Mouse (Mus musculus): ENCODE measurements around the gene Prtn3. TPM values are rescaled to one million over a fixed set of nuclear protein-coding genes. Genes with fewer than 3 reads are reported as not detected.

The Prtn3 gene
- total and polyA plus RNA-seq, 3 experiments = 0.30 to 0.39 TPM; not detected in 1

DNA sequence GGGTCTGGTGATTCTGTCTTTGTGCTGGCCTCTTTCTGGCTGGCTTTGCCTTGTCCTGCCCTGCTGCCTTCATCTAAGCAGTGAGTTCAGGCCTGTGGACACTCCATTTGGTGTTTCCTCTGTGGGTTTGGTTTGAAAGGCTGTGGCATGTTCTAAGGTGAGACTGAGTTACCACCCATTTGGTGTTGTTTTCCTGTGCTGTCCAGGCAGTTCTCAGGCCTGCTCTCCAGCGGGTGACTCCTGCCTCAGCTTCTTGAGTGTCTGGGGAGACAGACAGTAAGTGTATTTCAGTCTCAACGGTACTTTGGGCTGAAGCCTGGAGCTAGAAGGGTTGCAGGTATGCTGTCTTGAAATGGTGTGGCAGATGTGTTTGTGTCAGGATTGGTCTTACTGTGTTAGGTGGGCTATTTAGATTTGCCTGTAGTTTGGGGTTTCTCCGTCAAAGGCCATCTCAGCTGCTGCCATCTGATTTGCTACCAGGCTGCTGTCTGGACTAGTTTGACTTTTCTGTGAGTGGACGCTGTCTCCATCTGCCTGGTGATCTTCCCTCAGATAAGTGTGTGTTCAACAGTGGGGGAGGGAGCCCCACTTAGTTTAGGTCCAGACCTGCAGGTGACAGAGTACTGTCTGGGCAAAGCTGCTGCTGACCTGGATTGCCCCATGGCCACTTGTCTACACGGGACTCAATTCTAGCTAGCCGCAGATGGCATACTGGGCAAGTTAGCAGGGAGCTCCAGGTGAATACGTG is 17.4 kb upstream of the Prtn3 start:
- peak overlapping the region; percentile 53 for H3K4me2 ChIP-seq (ENCODE audit: insufficient read depth, low read depth, poor library complexity, severe bottlenecking)
- no peak for TF ChIP-seq MAFK (IDR thresholded peaks at IDR 0.05; ENCODE audit: insufficient replicate concordance, low read length)
- TF ChIP-seq MXI1 (IDR thresholded peaks at IDR 0.05; ENCODE audit: low read depth, low read length) = no peak
- no peak for TF ChIP-seq MAZ (IDR thresholded peaks at IDR 0.05; ENCODE audit: low read depth, low read length)
- 0 out of 2 replicates have a peak, but pooled peaks have one; percentile 37 for TF ChIP-seq SIN3A (IDR thresholded peaks at IDR 0.05; ENCODE audit: low read length)
- DNase-seq (ENCODE audit: extremely low read depth) = no peak
- no peaks in the 10 kb centered on the region for H3K9me3 ChIP-seq (replicated peaks; ENCODE audit: low read length)
- H3K36me3 ChIP-seq (replicated peaks in 1 of 2; ENCODE audit: control insufficient read depth in 1 of 2, insufficient read depth in 1 of 2, low read length in 1 of 2) = peaks cover 57 to 61% of the 10 kb centered on the region in 2 experiments
- H3K79me2 ChIP-seq (replicated peaks; ENCODE audit: control insufficient read depth, extremely low read depth, insufficient read depth, poor library complexity, severe bottlenecking) = peaks cover 59% of the 10 kb centered on the region
- H3K27me3 ChIP-seq (replicated peaks) = no peaks in the 10 kb centered on the region
- peak overlapping the region; percentile 99 for H3K9ac ChIP-seq (ENCODE audit: insufficient read depth, low read depth)
- H3K4me1 ChIP-seq (ENCODE audit: control insufficient read depth in 1 of 2, insufficient read depth in 2 of 2) = peaks cover 11 to 36% of the 10 kb centered on the region in 2 experiments
- dilution Hi-C loops (cut with MboI; ENCODE audit: extremely low pct_ligation_motif_present, extremely low pct_unique_long_range_greater_than_20kb, low sequenced_read_pairs) (no loop called here), in situ Hi-C loops (cut with MboI; ENCODE audit: low pct_ligation_motif_present, low pct_unique_long_range_greater_than_20kb, low sequenced_read_pairs) (no loop called here)
- H3K27ac ChIP-seq (ENCODE audit: insufficient read depth, low read depth) = no peak overlapping the region
- H3K4me3 ChIP-seq (replicated peaks in 1 of 3; ENCODE audit: low read depth in 2 of 3, low read length in 2 of 3, poor library complexity in 1 of 3) = peak overlapping the region; percentile 90 to 100 (median 100)

DNA sequence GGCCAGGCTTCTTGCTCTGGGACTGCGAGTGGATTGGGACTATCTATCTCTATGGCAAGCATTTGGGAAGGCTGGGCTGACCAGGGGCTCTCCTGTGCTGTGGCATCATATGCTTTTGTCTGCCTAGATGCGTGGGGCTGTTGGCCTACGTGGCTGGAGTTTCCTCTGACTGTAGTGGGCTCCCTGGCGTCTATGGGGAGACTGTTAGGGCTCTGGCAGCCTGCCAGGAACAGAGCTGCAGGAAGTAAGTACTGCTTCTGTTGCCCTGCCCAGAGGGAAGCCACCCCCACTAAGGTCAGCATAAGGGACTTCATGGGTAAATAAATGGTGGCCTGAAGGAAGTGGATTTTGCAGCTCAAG is 16.8 kb upstream of the Prtn3 start:
- Histone ChIP-seq H3K27ac (ENCODE audit: insufficient read depth, low read depth) (no peak overlapping the region), H3K4me3 (replicated peaks in 1 of 3; ENCODE audit: low read depth in 2 of 3, low read length in 2 of 3, poor library complexity in 1 of 3) (peak overlapping the region in 2 of 3 experiments; percentile 90 to 100), H3K9ac (ENCODE audit: insufficient read depth, low read depth) (no peak overlapping the region; the same call in none of the 2 replicates), H3K36me3 (replicated peaks in 1 of 2; ENCODE audit: control insufficient read depth in 1 of 2, insufficient read depth in 1 of 2, low read length in 1 of 2) (peaks cover 62 to 66% of the 10 kb centered on the region in 2 experiments), H3K4me2 (ENCODE audit: insufficient read depth, low read depth, poor library complexity, severe bottlenecking) (peak overlapping the region; percentile 53), H3K4me1 (ENCODE audit: control insufficient read depth in 1 of 2, insufficient read depth in 2 of 2) (peaks cover 11 to 31% of the 10 kb centered on the region in 2 experiments), H3K27me3 (replicated peaks) (no peaks in the 10 kb centered on the region), H3K79me2 (replicated peaks; ENCODE audit: control insufficient read depth, extremely low read depth, insufficient read depth, poor library complexity, severe bottlenecking) (peaks cover 61% of the 10 kb centered on the region), H3K9me3 (replicated peaks; ENCODE audit: low read length) (no peaks in the 10 kb centered on the region)
- in situ Hi-C loops (cut with MboI; ENCODE audit: low pct_ligation_motif_present, low pct_unique_long_range_greater_than_20kb, low sequenced_read_pairs) = no loop called here
- TF ChIP-seq SIN3A (IDR thresholded peaks at IDR 0.05; ENCODE audit: low read length) (peak; percentile 30; the same call in 1 of the 2 replicates), UBTF (IDR thresholded peaks at IDR 0.05; ENCODE audit: low read depth, low read length) (no peak)
- dilution Hi-C loops (cut with MboI; ENCODE audit: extremely low pct_ligation_motif_present, extremely low pct_unique_long_range_greater_than_20kb, low sequenced_read_pairs) = no loop called here
- DNase-seq (ENCODE audit: extremely low read depth) = no peak

DNA sequence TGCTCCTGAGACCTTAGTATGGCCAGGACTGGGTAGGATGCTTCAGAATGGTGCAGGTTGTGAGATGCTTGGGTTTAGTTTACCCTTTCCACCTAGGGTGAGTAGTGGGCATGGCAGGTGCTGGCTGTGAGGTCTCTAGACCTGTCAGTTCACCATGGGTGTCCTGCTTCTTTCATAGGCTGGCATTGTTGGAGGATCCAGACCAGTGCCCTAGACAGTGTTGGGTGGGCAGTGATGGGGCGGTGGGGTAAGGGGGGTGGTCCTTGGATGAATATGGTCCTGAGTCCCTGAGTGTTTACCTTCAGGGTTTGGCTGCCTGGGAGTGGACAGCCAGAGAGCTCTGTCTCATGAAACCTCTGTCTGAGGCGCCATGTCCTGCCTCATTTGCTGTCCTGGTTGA is 16.4 kb upstream of the Prtn3 start:
- Histone ChIP-seq H3K27ac (ENCODE audit: insufficient read depth, low read depth) (no peak overlapping the region), H3K36me3 (replicated peaks in 1 of 2; ENCODE audit: control insufficient read depth in 1 of 2, insufficient read depth in 1 of 2, low read length in 1 of 2) (peaks cover 67 to 71% of the 10 kb centered on the region in 2 experiments), H3K4me2 (ENCODE audit: insufficient read depth, low read depth, poor library complexity, severe bottlenecking) (peak overlapping the region; percentile 53; the same call in 1 of the 2 replicates), H3K4me1 (ENCODE audit: control insufficient read depth in 1 of 2, insufficient read depth in 2 of 2) (peaks cover 11 to 26% of the 10 kb centered on the region in 2 experiments), H3K9me3 (replicated peaks; ENCODE audit: low read length) (no peaks in the 10 kb centered on the region), H3K79me2 (replicated peaks; ENCODE audit: control insufficient read depth, extremely low read depth, insufficient read depth, poor library complexity, severe bottlenecking) (peaks cover 61% of the 10 kb centered on the region), H3K27me3 (replicated peaks) (no peaks in the 10 kb centered on the region), H3K4me3 (replicated peaks in 1 of 3; ENCODE audit: low read depth in 2 of 3, low read length in 2 of 3, poor library complexity in 1 of 3) (peak overlapping the region in 1 of 3 experiments; percentile 100), H3K9ac (ENCODE audit: insufficient read depth, low read depth) (no peak overlapping the region)
- no peak for DNase-seq (ENCODE audit: extremely low read depth)
- TF ChIP-seq NELFE (IDR thresholded peaks at IDR 0.05; ENCODE audit: low read depth, low read length) (no peak), POLR2A (IDR thresholded peaks at IDR 0.05; ENCODE audit: low read depth, low read length) (no peak), ELF1 (IDR thresholded peaks at IDR 0.05; ENCODE audit: low read depth, low read length) (no peak), POLR2AphosphoS2 (IDR thresholded peaks at IDR 0.05; ENCODE audit: low read depth, low read length) (no peak), HCFC1 (IDR thresholded peaks at IDR 0.05; ENCODE audit: low read depth, low read length) (no peak), MAZ (IDR thresholded peaks at IDR 0.05; ENCODE audit: low read depth, low read length) (no peak), TBP (conservative IDR thresholded peaks at IDR 0.05; ENCODE audit: low read depth, low read length) (no peak), RAD21 (IDR thresholded peaks at IDR 0.05; ENCODE audit: low read depth, low read length) (no peak), BHLHE40 (IDR thresholded peaks at IDR 0.05; ENCODE audit: low read depth, low read length) (no peak), RCOR1 (conservative IDR thresholded peaks at IDR 0.05; ENCODE audit: low read depth, low read length) (no peak), USF1 (IDR thresholded peaks at IDR 0.05; ENCODE audit: low read depth, low read length) (no peak), KAT2A (IDR thresholded peaks at IDR 0.05; ENCODE audit: insufficient replicate concordance, low read length) (no peak), IRF4 (IDR thresholded peaks at IDR 0.05; ENCODE audit: low read depth, low read length) (no peak), ZMIZ1 (IDR thresholded peaks at IDR 0.05; ENCODE audit: low read depth, low read length) (no peak), ZKSCAN1 (IDR thresholded peaks at IDR 0.05; ENCODE audit: borderline replicate concordance, low read depth, low read length) (no peak), MAX (IDR thresholded peaks at IDR 0.05; ENCODE audit: low read length) (no peak), CHD2 (IDR thresholded peaks at IDR 0.05; ENCODE audit: low read length) (no peak), CHD1 (IDR thresholded peaks at IDR 0.05; ENCODE audit: low read depth, low read length) (no peak), E2F4 (IDR thresholded peaks at IDR 0.05; ENCODE audit: insufficient replicate concordance, low read depth, low read length) (no peak), MYC (IDR thresholded peaks at IDR 0.05; ENCODE audit: low read depth, low read length) (no peak)
- in situ Hi-C loops (cut with MboI; ENCODE audit: low pct_ligation_motif_present, low pct_unique_long_range_greater_than_20kb, low sequenced_read_pairs) (no loop called here), dilution Hi-C loops (cut with MboI; ENCODE audit: extremely low pct_ligation_motif_present, extremely low pct_unique_long_range_greater_than_20kb, low sequenced_read_pairs) (no loop called here)
